Mouse (Mus musculus) embryonic fibroblast, embryonic 13.5 days (primary cell): ENCODE results near the gene Zmynd12.

Experiments used
- CTCF ChIP-seq: IDR thresholded peaks from 2 replicates; pipeline ENCODE4 v1.5.1; 2011; ENCODE audit warnings: mild to moderate bottlenecking, control low read depth, low read length, moderate library complexity, borderline replicate concordance; ENCODE audit not compliant: insufficient read depth
- POLR2A ChIP-seq: IDR thresholded peaks from 2 replicates; pipeline ENCODE4 v1.6.1; 2011; ENCODE audit warnings: low read depth, mild to moderate bottlenecking, control low read depth, low read length, moderate library complexity

DNA sequence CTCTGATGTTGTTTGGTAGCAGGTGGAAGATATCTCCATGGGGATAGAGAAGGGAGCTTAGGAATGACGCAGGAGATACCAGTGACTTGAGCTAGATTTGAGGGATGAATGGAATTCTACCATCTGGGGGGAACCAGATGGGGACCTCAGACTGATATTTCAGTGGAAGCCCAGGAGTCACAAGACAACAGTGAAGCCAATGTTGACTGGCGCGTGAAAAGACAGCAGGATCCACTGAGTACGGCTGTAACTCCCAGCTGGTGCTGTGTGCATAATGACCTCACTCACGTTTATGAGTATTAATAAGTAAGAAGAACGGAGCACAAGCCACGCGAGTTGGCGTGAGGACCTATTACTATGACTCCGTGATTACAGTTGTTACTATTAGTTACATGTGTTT is 67.1 kb downstream of the Zmynd12 start:
- TF ChIP-seq CTCF (no peak), POLR2A (no peak)
